Mouse (Mus musculus) neutrophil, adult 5-6 weeks (primary cell): ENCODE data around the gene Il6ra. TPM values are rescaled to one million over a fixed set of nuclear protein-coding genes. Genes with fewer than 3 reads are reported as not detected.
"Not testable (repeated sequence)": the region's sequence is repeated elsewhere in the genome, so short reads cannot be mapped to it uniquely, and the experiment has no call there.

Experiments used
- ATAC-seq: fragments of 151-379, 151-347 bp; 2 replicates; pipeline ENCODE4 v1.8.0; 2017; ENCODE audit warnings: mild to moderate bottlenecking, moderate TSS enrichment; ENCODE audit not compliant: insufficient number of reproducible peaks, poor library complexity, low FRiP score, severe bottlenecking; ENCODE audit errors: extremely low read depth
- total RNA-seq: library from RNA; stranded (forward); fragments of 200-1000 nt; gene quantifications from 2 replicates; pipeline ENCODE4 v1.2.3, GENCODE M21; 2017

Il6ra gene
- total RNA-seq, 1 experiment from 2014 or later, result 50.0 TPM

GRCm38 (mm10) chr3:89879326-89879725 lies 33.7 kb downstream of the Il6ra start:
- ATAC-seq, result no peak

GRCm38 (mm10) chr3:89878456-89878855 lies 34.5 kb downstream of the Il6ra start:
- no peak for ATAC-seq

DNA sequence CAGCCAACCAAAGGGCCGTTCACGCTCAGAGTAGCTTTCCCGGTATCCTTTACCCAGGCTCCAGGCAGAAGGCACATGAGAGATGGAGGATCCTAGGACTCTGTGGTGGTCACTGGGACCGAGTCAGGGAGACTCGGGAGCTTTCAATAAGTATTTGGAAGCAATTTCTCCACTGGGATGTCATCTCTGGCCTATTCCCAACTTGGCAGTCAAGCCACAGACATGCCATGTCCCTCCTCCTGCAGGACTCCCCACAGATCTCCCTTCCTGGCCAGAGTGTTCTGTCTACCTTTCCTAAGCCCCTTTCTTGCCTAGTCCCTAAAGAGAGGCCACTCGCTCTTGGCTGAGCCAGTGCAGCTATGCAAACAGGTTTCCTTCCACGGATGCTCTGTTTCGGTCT lies 35.9 kb downstream of the Il6ra start:
- ATAC-seq, result no peak

- no peak for ATAC-seq
Observed at GRCm38 (mm10) chr3:89876469-89876868, 36.5 kb downstream of the Il6ra start.

GRCm38 (mm10) chr3:89875781-89876180 lies 37.2 kb downstream of the Il6ra start:
- ATAC-seq, result no peak

- no peak for ATAC-seq
Observed at GRCm38 (mm10) chr3:89875021-89875420, 38.0 kb downstream of the Il6ra start.

GRCm38 (mm10) chr3:89874076-89874475 lies 38.9 kb downstream of the Il6ra start:
- ATAC-seq, result no peak

DNA sequence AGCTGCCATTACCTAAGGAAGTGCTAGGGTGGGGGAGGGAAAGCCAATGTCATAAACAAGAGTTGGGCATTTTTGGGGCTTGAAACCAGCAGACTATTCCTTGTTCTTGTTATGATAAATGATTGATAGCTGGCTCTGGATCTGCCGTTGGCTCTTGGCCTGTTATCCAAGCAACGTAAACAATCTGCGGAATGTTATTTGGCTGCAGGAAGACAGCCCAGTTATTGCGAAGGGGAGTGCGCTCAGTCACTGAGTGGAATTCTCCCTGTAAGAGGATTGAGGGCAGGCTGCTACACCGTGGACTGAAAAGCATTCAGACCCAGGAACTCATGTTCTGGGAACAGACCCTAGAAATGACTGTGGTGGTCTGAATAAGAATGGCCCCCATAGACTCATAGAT lies 40.3 kb downstream of the Il6ra start:
- ATAC-seq, result no peak

- ATAC-seq, result peak; percentile 45
Observed at GRCm38 (mm10) chr3:89872209-89872608, 40.8 kb downstream of the Il6ra start.

GRCm38 (mm10) chr3:89871339-89871914 lies 41.6 kb downstream of the Il6ra start:
- no peak for ATAC-seq

- ATAC-seq, result no peak
Observed at GRCm38 (mm10) chr3:89870472-89871271, 42.3 kb downstream of the Il6ra start.

- ATAC-seq, result peak; percentile 39; the same call in 1 of the 2 replicates
Observed at GRCm38 (mm10) chr3:89869556-89869955, 43.4 kb downstream of the Il6ra start.

DNA sequence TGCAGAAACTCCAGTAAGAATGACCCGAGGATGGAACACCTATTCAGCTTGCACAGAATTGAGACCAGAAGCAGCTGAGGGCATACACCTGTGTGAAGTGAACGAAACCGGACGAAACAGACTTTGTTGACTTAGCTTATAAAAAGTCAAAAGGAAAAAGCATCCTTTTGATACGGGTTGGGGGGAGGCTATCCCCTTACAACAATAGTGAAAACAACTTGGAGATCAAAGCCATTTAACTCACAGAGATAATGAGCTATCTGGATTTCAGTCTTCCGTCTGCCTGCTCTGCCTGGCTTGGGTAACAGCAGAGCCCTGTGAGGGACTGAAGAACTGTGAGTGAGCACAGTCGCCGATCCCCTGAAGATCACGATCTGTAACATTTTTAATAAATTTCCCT lies 44.0 kb downstream of the Il6ra start:
- no peak for ATAC-seq

DNA sequence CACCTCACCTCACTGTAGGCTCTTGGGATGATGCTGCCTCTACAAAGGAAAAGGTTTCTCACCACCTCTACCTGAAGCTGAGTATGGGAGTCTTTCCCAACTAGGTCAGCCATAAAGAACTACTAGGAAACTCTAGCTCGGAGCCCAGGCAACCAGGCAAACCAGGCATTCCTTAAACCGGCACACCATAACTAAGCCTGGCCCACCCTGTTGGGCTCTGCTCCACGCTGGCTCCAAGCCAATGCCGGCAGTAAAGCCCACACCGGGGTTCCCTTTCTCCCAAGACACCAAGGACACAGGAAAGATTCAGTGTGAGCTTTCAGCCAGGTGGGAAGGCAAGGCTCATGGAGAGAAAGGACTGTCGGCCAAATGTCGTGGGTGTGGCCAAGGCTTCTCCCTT lies 44.6 kb downstream of the Il6ra start:
- ATAC-seq, result no peak

DNA sequence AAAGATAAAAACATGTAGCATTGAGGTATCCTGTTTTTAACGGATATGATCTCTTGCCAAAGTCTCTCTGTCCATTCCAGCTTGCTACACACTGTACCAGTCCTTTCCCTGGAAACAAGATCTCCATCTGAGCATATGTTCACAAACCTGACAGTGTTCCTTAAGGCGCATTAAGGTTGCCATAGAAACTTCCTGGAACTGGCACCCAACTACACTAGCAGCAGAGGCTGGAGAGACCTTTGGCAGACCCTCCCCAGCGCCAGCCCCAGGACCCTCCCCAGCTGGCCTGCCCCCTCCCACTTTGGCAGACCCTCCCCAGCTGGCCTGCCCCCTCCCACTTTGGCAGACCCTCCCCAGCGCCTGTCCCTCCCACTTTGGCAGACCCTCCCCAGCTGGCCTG lies 45.3 kb downstream of the Il6ra start:
- no peak for ATAC-seq

DNA sequence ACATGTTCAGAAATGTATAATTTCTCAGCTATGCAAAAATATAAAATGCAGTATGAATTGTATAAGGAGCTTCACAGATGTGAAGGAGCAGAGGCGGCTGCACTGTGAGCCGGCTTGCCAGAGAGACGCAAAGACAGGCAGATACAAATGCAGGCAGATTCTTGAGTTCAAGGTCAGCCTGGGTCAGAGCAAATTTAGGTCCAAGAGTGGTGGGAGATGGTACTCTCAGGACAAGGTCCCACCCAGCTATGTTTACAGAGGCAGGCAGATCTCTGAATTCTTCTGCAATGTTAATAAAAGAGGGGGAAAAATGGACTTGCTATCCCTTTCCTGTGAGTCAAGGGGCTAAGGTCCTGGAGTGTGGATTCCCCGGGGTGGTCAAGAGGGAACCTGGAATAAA lies 47.2 kb downstream of the Il6ra start:
- no peak for ATAC-seq

DNA sequence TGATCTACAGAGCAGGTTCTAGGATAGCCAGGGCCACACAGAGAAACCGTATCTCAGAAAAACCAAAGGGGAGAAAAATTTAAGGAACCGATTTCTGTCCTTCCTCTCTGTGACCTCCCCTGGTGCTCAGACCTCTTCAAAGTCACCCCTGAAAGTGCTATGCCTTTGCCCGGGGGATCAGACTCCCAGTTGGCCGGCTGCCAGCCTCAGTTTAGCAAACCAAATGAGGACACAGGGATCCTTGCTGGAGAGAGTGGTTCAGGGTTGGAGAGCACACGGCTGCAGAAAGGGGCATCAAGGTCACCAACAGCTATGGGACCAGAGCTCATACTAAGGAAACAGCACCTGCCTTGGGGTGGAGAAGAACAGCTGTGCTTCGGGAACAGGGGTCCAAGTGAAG lies 48.0 kb downstream of the Il6ra start:
- ATAC-seq, result no peak

- no peak for ATAC-seq
Observed at GRCm38 (mm10) chr3:89863716-89864509, 49.1 kb downstream of the Il6ra start.

DNA sequence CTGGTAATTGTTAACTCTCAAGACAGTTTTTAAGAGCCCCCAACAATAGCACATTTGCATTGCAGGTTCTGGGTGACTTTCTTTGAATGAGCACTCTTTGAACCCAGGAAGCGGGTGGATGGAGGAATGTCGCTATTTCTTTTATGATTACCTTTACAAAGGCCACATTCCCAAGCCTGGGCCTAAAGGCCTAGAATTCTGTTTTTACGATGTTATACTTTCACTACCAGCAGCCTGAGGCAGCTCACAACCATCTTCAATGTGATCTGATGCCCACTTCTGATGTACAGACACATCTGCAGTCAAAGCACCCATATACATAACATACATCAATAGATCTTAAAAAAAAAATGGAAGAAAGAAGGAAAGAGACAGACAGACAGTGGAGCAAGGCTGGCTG lies 49.7 kb downstream of the Il6ra start:
- not testable (repeated sequence) for ATAC-seq

GRCm38 (mm10) chr3:89862182-89862761 lies 50.7 kb downstream of the Il6ra start:
- ATAC-seq, result no peak
